Mouse (Mus musculus) liver, embryonic 14 days (tissue): ENCODE results near the gene Ubr7. TPM values are rescaled to one million over a fixed set of nuclear protein-coding genes. Genes with fewer than 3 reads are reported as not detected.

Experiments used
- polyA plus RNA-seq: library from polyadenylated mRNA; depleted of rRNA; stranded (reverse); fragments of >200 nt; gene quantifications from 2 replicates; pipeline ENCODE4 v1.2.3, GENCODE M21; 2012; rRNA removed

Gene Ubr7
- polyA plus RNA-seq: 15.9 and 19.3 TPM in 2 replicates

GRCm38 (mm10) chr12:102757689-102758402, at the start of gene Ubr7, which contains the start of the genes Gm28051 and Gon7:
Gene Ubr7, plus strand, starts transcription at chr12:102757967.
Gene Gm28051, minus strand, starts transcription at chr12:102757765.
Gene Gon7, minus strand, starts transcription at chr12:102757803.

DNA sequence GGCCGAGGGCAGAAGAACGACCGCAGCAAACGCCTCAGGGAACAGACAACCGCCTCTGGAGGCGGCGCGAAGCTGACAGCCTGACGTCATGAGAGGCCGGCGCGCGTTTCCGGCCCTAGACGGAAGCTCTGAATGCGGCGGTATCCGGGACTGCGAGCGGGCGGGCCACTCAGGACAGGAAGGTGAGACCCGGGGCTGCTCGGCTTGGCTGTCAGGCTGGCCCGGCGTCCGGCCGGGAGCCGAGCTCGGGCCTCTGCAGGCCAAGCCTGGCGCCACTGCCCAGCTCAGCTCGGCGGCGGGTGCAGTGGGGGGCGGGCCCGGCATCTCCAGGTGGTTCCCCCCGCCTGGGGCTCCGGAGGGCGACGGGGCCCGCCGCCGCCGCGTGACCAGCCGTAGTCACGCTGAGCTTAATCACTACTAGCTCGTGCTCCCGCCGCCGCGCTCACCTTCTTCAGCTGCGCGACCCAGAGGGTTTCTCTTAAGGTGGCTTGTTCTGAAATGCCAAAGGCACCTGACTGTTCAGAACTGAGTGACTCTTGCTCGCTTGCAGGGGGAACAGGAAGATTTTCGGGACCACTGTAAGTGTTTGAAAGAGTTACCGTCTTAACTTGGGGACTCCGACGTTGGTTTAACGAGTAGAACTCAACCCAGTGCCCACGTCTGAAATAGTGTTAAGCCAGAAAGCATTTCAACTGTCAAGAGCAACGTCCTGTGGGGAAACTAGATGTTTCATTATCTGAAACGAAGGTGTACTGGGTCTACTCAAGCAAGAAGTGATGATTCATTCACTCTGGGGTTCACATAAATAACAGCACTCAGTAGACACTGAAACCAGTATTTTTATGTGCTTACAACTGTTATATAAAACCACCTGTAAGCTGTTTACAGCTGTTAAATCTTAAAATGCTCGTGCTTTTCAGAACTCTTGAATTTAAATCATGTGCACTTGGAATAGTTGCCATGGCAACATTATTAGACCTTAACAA, 13.9 kb upstream of the Ubr7 start, which contains the start of the genes Moap1 and Tmem251:
Gene Moap1 (minus strand): TSS at position 73 of the 986 bp plus-strand sequence.
Gene Tmem251 (plus strand): TSS at position 174 of the 986 bp plus-strand sequence.

DNA sequence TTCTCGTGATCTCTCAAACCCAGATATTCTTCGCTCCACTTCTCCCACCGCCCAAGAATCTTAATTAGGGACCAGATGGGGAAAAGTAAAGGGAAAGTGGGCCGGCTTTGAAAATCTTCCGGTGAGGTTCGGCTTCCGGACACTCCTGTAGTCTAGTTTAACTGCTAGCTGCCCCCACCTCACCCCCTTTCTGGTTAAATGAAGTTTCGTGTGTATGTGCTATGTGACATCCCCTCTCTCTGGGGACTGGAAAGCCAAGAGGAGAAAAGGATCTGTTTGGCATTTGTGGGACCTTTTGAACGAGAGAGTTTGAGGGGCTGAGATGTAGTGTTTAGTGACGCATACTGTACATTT, 613 bp downstream of the Ubr7 start, which contains the start of gene Gm20604:
Gene Gm20604 (minus strand): TSS at position 270 of the 354 bp plus-strand sequence.

Other genes with a start within 250 kb of the Ubr7 start
- gene Chga, start 203.0 kb upstream of the Ubr7 start, polyA plus RNA-seq: 1.2 TPM in 2 replicates
- gene Itpk1, start 53.0 kb upstream of the Ubr7 start, polyA plus RNA-seq: 2.1 and 2.2 TPM in 2 replicates
- gene Moap1, start 14.3 kb upstream of the Ubr7 start, polyA plus RNA-seq: 2.3 and 2.4 TPM in 2 replicates
- gene Tmem251, start 14.2 kb upstream of the Ubr7 start, polyA plus RNA-seq: 2.2 and 2.6 TPM in 2 replicates
- not detected in 2 replicates for gene Gm28051, start 202 bp upstream of the Ubr7 start, polyA plus RNA-seq
- 8.8 and 10.1 TPM in 2 replicates for gene Gon7, start 164 bp upstream of the Ubr7 start, polyA plus RNA-seq
- gene Gm20604, start 705 bp downstream of the Ubr7 start, polyA plus RNA-seq: 6.1 and 6.7 TPM in 2 replicates
- gene Btbd7, start 120.5 kb downstream of the Ubr7 start, polyA plus RNA-seq: 4.1 and 4.8 TPM in 2 replicates
- gene Cox8c, start 141.3 kb downstream of the Ubr7 start, polyA plus RNA-seq: not detected in 2 replicates
- 0.05 and 0.06 TPM in 2 replicates for gene Unc79, start 190.9 kb downstream of the Ubr7 start, polyA plus RNA-seq